Mouse (Mus musculus) natural killer cell, adult 2 months (primary cell): Measurements from ENCODE around the gene Crbn.

Experiments used
- DNase-seq, 2 experiments: peaks; one replicate each; pipeline ENCODE4 v3.0.0; 2022; ENCODE audit warnings: low spot score in 2 of 2

The Crbn gene

DNA sequence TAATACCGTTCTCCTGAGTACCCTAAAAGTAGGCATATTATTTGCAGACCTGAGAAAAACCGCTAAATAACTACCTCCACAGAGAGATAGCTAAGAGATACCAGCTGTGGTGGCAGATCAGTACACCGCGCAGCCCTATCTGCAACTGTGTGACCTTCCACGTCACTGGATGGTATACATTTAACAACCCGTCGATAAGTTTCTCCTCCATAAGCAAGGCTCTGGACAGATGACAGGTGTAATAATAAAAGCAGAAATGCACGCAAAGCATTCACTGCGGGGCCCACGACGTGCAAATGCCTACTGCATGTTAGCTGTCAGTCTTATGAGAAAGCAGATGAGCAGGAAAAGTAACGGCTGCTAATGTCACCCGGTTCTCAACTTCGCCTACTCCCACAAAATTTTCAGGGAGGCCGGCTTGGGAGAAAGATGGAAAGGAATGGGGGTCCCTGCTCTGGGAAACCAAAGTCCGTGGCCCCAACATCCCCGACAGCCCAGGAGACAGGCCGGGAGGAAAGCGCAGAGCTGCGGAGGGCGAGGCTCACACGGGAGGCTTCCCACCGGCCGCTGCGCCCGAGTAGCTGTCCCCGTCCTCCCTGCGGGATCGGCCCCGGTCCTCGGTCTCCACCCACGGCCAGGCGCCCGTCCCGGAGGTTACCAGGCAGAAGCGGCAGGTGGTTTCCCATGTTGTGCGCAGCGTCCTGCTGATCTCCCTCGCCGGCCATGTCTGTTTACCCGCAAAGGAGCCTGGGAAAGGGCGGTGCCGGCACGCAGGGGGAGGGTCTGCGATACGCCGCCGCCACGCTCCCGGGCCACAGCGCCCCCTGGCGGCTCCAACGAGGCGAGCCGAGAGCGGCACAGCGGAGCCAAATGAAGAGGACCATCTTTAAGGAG lies at the start of gene Crbn:
TSS of gene Crbn (minus strand) at position 745 of the 894 bp plus-strand sequence.
- DNase-seq = peak; percentile 90 to 92

DNA sequence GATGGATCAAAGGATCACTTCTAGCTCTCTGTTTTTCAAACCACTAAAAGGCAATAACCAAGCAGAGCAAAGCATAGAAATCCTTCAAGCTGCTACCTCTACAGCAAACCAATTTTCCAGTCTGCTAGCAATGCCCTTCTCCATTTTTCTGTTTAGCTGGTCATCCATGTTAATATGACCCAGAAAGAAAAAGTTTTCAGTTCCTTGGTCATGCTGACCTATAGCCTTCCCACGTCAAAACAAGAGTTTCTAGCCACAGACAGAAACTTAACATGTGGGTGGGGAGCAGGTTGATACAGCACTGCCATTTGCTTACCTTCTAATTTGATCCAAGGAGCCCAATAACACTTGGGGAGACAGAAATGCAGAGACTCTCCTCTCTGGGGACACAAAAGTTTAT lies 40.3 kb upstream of the Crbn start:
- DNase-seq = no peak

DNA sequence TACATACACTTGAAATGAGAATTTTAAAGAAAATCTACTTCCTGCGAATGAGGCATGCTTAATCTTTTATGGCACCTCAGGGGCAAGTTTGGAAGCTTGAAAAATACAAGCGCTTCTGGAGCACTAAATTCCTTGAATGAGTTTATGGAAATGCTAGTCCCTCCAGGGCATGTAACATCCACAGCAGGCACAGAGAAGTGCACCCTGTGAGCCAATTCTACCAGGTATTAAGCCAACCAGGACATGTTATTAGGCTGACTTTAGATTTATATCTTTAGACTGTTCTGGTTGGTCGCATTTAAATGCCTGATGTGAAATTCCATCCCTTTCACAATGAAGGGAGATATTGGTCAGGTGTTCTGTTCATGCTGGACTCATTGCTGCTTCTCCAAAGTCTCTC lies 38.2 kb upstream of the Crbn start:
- DNase-seq = no peak

DNA sequence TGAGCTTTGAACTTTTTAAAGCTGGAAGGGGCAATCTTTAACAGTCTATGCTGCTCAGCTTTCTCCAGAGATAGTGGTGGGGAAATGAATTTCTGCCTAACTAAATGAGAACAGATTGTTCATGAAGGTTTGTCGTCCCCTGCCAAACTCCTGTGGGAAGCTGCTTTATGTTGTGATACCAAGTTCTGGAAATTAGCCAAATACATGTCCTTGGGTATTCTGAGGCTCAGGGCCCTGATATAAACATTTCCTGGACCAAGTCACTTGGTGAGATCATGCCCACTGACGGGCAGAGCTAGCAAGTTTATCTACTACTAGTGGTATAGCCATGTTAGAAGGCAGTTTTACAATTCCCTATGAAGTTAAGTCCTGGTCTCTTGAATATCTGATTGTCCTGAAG lies 35.4 kb upstream of the Crbn start:
- no peak for DNase-seq

DNA sequence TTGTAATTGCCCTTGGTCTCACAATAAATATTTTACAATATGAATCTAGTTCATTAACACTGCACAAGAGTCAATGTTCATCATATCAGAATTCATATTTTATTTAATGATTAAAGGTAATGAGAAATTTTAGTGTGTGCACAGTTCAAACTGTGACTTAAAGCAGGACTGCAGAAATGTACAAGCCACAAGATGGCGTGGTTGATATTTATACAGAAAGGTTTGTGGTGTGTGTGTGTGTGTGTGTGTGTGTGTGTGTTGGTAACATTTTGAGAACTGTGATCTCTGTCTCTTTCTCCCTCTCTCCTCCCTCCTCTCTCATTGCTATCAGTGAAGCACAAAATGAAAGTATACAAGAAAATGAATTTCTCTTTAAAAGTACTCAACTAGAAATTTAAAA lies 22.5 kb upstream of the Crbn start:
- no peak for DNase-seq

DNA sequence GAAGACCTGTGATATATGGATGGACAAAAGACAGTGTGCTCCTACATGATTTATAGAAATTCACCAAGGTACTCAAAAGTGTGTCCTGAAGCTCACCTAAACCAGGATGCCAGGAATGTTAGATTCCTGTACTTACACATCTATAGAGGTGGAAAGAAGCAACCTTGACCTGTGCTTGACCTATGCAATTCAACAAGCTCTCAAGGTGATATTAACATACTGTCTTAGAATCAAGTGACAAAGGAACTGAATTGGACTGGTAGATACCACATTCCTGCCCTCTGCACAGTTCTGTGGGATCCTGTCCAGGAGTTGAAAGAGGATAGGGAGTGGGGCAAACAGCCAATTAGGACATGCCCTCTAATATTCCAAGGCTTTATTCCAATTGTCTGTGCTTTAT lies 20.7 kb upstream of the Crbn start:
- DNase-seq = no peak

DNA sequence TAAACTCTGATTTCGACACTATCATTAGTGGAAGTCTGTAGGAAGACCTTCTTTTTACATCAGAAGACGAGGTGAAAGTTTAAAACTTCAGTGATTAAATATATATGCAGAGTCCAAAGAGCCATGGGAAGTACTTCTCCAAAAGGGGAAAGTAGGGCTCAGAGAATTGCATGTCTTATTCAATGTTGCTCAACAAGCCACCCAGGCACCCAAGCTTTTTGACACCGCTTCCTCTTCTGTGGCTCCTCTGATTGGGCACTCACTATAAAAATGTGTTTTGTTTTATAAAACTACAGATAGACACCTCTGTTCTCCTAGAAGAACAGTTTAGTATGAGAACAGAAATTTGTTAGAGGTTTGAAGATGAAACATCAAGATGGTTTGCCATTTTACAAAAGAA lies 20.0 kb upstream of the Crbn start:
- DNase-seq = no peak

DNA sequence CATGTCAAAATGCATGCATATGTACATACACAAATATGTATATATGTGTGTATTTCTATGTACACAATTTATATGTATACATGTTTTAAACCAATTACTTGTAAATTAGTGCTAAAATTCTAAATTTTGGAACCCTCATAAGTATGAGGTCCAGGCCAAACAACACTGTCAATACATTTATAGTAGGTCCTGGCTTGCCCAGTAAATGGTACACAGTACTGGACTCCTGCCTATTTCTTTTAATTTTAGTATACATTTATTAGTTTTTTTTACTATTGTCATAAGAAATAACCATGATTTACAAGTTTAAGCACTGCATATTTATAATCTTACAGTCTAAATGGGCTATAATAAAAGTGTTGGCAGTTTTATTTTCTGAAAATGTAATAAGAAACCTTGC lies 19.4 kb upstream of the Crbn start:
- DNase-seq = no peak

DNA sequence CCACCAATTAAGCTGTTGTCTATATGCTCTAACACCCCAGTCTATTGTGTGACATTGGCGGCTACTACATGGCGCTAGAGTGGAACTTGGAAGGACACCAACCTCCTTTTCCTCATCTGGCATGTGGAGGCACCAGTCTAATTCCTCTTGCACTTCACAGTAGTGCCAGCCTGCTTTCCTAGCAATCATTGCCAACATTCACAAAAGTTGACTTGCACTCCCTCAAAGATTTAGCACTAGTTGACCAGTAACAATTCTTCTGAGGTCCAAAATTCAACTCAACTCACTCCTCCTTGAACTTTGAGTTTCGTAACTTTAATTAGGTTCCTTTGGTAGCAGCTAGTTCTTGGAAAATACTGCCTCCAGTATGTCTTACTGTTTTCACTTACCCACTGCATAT lies 10.8 kb upstream of the Crbn start:
- no peak for DNase-seq

DNA sequence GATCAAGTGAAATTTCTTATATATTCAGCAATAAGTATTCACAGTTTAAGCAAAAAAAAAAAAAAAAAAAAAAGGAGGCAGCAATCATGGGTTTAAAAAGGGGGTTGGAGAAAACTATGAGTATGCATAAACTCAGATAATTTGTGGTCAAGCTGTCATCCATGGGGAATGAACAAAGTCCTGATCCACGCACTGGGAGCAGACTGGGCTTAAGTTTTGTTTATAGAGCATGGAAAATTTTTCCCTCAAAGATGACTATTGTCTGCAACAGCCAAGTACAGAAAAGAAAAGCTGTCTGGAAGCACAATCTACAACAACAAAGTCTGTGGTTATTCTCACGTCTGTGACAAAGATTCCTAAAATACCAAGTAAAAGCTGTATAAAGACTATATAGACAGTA lies 9.3 kb upstream of the Crbn start:
- no peak for DNase-seq

DNA sequence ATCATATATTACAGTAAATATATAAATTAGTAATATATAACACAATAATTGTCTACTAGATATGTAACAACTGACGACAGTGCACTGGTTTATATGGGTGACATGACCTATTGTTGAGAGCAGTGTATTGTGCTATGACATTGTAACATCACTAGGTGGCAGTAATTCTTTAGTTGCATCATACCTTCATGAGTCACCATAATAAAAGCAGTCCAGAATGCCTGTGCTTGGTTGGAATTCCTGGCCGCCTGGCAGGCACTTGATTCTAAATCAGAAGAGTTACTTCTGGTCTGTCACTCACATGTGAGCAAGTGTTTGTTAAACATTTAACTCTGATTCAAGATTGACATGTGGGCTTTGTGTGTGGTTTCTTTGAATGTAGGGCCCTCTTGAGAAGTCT lies 5.0 kb upstream of the Crbn start:
- DNase-seq = no peak

DNA sequence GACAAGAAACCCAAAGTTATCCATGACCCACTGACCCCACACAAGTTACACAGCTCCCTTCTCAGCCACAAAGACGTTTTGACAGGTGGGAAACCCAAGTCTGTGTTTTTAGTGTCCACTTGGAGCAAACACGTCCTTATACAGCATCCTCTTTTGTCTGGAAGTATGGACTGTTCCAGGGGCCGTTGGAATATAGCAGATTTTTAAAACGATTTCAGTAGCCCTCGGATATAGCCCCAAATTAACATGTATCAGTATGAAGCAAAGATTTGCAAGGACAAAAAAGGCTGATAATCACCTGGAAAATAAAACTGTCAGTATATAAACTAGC lies 315 bp upstream of the Crbn start:
- DNase-seq = no peak

DNA sequence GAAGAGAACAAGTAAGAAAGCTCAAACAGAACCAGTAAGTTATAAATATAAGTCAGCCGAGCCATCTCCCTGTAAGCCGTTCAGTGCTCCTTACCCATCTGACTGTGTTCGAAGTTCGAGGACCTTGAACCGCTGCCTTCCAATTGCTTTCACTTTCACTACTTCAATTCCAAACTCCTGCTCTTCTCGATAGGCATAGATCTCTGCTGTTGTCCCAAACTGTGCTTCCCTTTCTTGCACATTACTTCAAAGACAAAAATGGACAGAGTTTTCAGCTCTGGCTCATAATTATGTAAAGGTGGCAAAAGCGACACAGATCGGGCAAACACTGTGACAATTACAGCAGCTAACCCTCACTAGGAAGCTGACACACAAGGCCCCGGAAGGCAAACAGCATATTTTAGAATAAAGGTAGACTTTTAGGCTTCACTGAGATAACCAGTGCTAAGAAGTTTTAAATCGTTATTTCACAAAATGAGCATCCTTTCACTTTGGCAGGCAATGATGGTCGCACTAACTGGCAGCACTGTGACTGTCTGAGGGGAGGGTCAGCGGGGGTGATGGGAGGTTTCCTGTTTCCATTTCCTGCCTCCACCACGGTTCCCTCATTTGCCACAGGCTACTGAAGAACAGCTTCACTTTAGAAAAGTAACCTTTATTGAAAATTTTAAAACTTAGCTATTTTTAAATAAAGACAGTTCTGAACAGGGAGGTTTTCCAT lies 5.6 kb downstream of the Crbn start:
- DNase-seq = no peak

DNA sequence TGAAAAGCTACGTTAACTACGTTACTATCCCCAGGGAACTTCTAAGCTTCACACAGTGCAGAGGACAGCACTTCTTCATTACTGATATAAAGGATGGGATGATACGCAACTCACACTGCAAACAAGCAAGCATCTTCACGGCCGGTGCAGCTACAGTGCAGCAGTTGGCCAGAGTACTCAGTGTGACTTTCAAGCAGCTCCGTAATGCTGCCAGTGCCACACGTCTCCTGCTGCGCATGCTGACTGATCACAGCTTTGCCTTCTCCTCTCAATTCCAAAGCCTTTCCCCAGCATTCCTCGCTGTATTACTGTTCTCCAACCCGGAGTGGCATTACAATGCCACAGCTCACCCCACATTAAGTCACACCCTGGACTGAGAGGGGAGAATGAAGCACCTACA lies 6.3 kb downstream of the Crbn start:
- no peak for DNase-seq

DNA sequence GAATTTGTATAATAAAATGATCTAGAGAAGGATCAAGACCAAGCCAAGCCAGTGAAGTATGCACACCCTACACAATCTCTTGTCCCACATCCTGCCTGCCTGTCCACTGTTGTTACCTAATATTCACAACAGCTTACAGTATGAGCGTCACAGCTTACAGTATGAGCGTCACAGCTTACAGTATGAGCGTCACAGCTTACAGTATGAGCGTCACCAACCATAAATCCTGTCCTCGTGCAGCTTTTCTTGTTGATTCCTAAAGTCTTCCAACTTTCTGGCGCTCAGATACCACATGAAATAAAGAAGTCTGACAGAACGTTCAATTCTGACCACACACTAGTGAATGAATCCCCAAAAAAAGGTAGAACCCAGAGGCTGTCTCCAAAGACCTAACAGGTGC lies 6.8 kb downstream of the Crbn start:
- no peak for DNase-seq

DNA sequence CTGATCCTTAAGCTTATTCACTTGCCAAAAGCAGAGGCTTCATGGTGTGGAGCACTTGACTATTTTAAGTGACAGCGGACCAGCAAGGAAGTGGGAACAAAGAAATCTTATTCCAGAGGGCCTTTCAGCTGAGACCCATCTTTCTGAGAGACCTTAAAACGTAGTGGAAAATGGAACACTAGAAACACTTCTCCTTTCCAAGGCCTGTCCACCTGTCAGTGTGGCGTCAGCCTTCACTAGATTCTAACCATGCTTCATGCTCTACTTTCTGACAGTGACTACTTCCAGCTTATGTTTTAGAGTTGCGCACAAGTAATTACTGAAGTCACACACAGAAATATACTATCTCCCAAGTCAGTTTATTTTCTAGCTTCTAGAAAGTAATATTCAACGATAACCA lies 7.4 kb downstream of the Crbn start:
- DNase-seq = no peak

DNA sequence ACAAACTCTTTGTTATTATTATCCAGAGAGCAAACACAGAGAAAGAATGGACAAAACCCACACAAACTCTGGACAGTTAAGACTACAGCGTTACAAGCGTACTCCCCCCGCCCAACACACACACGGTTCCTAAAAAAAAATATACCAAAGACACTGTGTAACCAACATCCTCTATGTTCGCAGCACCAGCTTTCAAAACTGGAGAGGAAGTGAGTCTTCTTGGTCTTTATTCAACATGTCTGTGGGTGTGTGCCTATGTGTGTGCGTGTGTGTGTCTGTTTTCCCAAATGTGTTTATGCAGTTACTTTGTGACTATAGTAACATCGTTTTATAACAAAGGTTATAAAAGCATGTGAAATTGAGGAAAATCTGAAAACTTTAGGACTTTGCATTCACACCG lies 8.4 kb downstream of the Crbn start:
- no peak for DNase-seq

DNA sequence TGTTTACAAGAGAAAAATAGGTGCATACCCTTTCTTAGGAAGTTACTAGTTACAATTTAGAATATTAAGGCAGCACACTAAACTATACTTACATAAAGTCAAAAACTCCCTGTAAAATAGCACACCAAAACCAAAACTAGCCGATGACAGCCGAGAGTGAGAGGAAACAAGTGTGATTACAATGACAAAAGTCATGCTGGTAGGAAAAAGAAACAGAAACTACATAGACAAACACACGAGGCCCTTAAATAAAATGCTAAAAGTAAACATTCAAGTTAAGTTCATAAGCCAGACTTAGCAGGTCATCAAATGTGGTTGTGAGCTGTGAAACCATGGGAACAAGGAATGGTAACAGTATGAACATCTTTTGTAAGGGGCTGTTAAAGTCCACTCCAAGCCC lies 12.7 kb downstream of the Crbn start:
- no peak for DNase-seq

DNA sequence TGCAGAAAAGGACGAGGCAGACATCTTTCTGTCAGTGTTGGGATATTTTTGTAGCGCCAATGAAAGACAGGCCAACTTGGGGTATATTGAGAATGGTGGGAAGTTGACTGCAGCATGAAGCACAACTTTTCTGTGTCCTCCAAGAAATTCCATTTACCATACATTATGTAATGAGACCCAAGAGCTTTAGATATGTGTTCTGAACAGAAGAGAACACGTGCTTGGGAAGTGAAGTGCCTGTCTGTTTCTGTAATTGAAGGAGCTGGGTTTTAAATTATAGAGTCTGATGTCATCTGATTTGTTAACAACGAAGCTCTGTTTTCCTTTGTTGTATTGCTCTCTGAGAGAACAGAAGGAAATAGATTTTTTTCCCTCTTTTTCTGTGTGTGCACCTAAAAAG lies 29.8 kb downstream of the Crbn start:
- no peak for DNase-seq

DNA sequence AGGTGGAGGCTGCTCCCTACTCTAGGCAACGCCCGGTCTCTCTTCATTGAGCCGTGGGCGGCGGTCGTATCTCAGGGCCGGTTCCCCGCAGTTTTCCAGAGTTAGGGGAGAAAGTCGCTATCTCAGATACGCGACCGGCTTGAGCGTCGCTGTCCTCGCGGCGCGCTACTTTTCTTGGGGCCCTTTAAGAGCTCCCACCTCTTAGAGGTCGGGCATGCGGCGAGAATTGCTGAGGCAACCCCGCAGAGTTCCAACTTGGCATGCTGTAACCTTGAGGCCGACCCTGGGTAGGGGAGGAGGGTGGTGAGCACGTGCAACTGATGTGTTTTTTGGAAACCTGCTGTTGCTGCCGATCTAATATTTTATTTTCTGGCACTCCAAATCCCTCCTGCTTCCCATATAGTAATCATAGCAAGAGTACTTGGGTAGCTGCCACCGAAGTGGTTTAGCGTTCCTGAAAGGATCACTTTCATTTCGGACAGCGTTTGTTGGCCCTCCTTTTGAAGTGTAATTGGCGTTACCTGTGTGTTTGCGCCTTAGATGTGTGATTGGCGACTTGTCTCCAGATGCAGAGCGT lies 30.5 kb downstream of the Crbn start:
- DNase-seq = no peak

DNA sequence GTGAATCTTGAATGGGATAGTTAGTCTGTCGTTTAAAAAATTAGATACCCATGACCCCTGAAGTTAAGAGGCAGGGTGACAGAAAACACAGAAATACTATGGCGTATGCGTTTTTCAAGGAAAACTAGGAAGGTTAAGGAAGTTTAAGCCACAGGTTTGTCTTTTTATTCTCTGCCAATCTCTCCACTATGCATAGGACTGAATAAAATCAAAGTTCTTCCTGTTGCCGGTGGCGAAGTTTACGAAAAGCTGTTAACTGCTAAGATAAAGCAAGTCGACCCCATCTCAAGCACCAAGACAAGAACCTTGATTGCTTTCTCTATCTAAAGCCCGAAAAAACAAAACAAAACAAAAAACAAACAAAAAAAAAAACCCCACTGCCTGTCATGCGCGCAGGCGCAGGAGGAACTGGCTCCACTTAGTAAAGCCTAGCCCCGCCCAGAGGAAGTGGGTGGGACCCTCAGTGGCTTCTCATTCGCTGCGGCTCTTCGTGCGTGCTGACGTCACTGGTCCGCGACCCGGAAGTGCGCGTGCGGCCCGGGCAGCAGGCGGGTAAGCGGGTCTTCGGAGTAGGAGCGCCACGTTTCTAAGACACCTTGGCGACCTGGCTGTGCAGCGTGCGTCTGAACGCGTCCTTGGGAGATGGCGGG lies 31.1 kb downstream of the Crbn start, which contains the start of gene Trnt1:
TSS of gene Trnt1 (plus strand) at position 481 of the 650 bp plus-strand sequence.
- DNase-seq = peak; percentile 96 to 98

DNA sequence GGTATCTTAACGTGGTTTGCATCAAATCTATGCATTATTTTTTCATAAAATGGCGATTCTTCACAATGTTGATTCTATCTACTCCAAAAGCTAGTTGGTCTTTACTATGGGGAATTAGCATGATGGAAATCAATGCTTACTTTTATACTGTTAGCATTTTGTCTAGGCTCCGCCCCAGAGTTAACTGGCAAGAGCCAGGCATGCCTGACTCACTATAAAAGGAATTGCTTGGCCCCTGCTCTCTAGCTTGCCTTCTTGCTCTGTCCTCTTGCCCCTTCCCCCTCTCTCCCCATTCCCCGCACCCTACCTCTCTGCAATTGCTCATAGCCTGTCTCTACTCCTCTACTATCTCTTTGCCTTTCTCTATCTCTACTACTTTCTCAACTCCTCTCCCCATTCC lies 33.1 kb downstream of the Crbn start:
- DNase-seq = no peak

DNA sequence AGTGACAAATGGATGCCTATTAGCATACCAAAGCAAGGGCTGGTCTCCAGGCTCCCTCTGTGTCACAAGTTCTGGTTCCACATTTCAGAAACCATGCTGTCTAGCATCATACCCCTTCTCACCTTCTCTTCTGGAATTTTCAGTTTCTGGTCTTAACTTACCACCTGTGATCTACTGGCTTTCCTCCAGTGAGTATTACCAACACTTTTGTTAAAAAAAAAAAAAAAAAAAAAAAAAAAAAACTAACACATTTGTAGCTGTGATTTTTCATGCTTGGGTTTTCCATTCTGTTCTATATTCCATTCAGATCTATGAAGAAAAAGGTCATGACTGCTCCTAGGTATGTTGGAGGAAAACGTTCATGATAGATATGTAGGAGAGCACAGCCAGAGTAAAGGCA lies 34.0 kb downstream of the Crbn start:
- DNase-seq = no peak
